Mouse (Mus musculus) heart, adult 9 months (tissue): ENCODE data around the gene Cyb5r3.
"Not testable (repeated sequence)": the region's sequence is repeated elsewhere in the genome, so short reads cannot be mapped to it uniquely, and the experiment has no call there.

Experiments
- DNase-seq, 2 experiments: peaks; one replicate each; pipeline ENCODE4 v3.0.0; 2022; ENCODE audit warnings: low spot score in 2 of 2

Cyb5r3 gene

DNA sequence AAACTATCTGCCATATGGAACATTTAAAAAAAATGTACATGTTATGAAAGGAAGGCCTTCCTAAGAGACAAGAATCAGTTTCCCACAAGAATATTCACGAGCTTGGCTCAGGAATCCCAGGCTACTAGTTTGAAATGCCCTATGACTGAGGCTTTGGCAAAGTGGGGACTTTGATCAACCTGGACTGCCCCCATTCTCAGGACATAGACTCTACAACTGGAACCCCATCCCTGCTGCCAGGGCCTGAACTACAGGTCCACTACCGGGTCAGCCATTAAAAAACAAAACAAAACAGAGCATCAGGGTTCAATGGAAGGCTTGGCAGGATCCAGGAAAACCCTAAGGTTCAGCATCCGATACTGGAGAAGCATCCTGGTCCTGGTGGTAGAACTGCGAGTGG is 21.7 kb downstream of the Cyb5r3 start:
- DNase-seq, result no peak

DNA sequence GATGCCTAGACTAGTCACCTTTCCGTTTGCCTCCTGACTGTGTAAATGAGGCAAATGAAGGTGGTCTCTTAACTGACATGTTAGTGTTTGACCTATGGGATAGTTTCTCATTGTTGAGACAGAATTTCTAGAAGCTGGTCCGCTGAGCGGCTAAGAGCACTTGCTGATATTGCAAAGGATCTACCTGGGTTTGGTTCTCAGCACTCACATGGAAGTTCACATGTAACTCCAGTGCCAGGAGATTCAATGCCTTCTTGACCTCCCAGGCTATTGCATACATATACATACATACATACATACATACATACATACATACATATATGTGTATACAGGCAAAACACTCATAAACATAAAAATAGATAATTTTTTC is 22.3 kb downstream of the Cyb5r3 start:
- DNase-seq, result no peak

GRCm38 (mm10) chr15:83149196-83150072 is 23.0 kb downstream of the Cyb5r3 start, which contains the start of gene Poldip3:
Poldip3 (minus strand) TSS chr15:83149384.
- DNase-seq, result peak; percentile 94 to 99

GRCm38 (mm10) chr15:83148801-83149195 is 23.6 kb downstream of the Cyb5r3 start:
- DNase-seq, result no peak

GRCm38 (mm10) chr15:83148395-83148794 is 24.0 kb downstream of the Cyb5r3 start:
- no peak for DNase-seq

GRCm38 (mm10) chr15:83145541-83145940 is 26.9 kb downstream of the Cyb5r3 start:
- no peak for DNase-seq

DNA sequence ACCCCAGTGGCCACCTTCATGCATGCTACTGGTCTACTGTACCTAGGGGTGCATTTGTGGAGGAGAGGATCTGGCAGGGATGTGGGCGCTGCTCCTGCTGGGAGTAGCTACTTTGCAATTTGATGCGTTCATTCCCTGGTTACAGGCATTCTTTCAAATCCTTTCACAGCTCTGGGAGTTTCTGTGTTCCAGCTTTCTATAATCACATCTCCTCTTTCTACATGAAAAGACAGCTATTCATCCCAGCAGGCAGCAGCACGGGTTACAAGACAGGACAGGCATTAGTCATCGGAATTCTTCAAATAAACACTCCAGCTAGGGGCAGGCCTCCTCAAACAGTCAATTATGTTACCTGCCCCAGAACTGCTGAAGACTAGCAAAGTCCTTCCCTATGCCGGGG is 29.5 kb downstream of the Cyb5r3 start:
- no peak for DNase-seq

DNA sequence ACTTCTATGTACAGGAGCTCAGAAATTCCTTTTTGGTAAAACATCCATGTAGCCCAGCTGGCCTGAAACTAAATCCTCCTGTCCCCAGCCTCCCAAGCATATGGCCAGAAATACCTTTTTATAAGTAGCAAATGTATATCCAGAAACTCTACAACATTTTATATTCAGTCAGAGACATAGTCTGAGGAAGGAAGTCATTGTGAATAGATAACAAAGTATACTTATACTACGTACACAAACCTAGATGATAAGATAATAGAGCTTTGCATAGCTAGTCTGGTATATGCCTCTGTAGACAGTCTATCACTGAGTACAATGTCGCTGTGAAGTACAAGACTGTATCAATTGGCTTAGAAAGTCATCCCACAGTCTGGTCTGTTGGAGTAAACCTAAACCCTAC is 36.7 kb downstream of the Cyb5r3 start:
- no peak for DNase-seq

- DNase-seq, result no peak
Measured at GRCm38 (mm10) chr15:83134671-83135070, 37.7 kb downstream of the Cyb5r3 start.

GRCm38 (mm10) chr15:83129530-83130231 is 42.7 kb downstream of the Cyb5r3 start:
- no peak for DNase-seq

DNA sequence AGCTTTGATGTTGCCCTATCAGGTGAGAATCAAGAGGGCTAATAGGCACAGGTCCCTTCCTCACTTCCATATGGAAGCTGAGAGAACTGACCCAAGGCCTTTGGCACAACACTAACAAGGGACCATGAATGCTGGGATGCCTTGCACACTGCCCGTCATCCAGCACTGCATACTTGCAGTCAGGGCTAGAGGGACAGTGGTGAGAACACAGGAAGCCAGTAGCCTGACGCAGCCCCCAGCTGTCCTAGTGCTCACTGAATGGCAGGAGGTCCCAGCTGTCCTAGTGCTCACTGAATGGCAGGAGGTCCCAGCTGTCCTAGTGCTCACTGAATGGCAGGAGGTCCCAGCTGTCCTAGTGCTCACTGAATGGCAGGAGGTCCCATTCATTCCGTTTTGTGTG is 45.4 kb downstream of the Cyb5r3 start:
- not testable (repeated sequence) for DNase-seq

DNA sequence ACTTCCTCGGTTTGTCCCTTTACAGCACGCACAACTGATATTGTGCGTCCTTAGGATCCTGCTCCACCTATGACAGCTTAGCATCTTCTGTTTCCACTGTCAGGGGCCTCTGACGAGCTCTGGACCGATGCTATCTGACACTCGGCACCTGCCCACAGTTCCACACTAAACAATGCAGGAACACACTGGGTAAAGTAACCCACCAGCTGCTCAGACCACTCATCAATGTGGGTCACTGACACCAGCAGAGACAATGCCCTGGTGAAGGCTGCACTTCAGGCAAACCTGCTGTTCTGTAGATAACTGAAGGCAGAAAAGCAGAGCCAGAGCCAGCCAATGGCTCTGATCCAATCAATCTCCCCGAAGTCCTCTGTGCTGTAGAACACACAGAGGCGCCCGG is 45.8 kb downstream of the Cyb5r3 start:
- no peak for DNase-seq

DNA sequence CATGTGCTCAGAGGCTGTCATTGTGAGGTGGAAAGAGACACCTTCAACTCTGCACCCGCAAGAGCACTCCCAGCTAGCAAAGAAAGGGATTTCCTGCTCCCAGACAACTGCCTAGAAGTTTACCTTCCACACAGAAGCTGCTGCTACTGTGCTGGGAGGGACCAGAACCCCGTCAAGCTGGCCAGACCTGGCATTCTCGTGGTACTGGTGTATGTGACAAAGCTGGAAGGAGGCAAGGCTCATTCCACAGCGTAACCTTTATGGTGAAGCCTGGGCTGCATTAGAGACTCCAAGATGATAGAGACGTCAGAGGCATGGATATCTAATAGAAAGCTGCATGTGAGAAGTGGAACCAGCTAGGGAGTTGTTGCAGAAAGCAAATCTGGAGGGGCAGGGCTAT is 47.8 kb downstream of the Cyb5r3 start:
- no peak for DNase-seq

GRCm38 (mm10) chr15:83122566-83123145 is 49.7 kb downstream of the Cyb5r3 start, which contains the start of gene Rrp7a:
Rrp7a (minus strand) TSS chr15:83122801.
- peak; percentile 90 to 94 for DNase-seq

DNA sequence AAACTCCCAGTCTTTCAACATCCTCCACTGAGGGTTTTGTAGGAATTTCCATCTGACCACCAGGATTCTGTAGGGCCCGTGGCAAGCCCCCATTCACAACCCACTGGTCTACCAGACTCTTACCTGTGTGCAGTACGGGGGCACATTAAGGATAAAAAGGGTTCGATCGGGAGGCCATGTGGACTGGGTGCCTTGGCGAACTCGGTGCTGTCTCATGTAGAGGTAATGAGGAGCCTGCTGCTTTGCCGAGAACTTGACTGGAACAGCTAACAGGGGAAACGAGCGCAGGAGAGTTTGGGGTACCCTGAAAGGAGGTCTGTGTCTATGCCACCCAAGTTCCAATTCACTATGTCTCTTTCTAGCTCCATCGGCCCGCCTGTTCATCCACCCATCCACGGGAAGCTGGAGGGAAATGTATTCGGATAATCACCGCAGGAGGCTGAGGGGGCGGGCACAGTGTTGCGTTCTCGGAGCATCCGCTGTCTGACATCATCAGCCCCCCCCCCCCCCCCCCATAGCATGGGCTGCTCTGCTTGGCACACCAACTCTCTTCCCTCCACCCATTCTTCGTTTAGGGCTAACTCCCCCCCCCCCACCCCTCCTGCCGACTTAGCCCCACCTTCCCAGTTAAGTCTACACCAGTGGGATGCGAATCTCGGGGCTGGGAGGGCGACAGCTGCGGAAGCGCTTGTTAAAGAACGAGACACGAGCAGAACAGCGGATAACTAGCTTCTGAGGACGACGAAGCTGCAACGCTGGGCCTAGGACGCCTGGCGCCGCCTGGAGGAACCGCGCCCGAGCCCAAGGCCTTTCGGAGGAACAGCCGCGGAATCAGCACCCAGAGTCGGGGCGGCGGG is 50.5 kb downstream of the Cyb5r3 start:
- peak in 1 of 2 experiments; percentile 23 for DNase-seq

- no peak for DNase-seq
Measured at GRCm38 (mm10) chr15:83118360-83118759, 54.0 kb downstream of the Cyb5r3 start.

- DNase-seq, result no peak
Measured at GRCm38 (mm10) chr15:83115071-83115470, 57.3 kb downstream of the Cyb5r3 start.

- no peak for DNase-seq
Measured at GRCm38 (mm10) chr15:83114106-83114505, 58.3 kb downstream of the Cyb5r3 start.

DNA sequence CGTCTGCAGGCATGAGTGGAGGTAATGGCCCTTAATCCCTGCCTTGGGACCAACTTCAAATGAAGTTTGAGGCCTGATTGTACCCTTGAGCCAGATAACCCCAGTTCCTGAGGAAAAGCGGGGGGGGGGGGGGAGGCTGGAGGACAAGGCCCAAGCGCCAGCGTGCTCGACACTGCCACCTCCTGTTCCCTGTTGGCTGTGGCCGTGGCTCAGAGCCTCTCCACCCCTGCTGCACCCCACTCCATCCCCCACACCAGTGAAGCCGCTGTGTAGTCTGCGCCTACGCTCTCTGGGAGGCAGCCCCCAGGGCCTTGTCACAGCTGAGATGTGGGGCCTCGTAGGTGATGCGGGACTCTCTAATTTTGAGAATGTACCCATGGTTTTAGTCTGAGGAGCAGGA is 59.5 kb downstream of the Cyb5r3 start:
- peak; percentile 44 to 61 for DNase-seq

- DNase-seq, result no peak
Measured at GRCm38 (mm10) chr15:83111874-83112273, 60.5 kb downstream of the Cyb5r3 start.

- DNase-seq, result no peak
Measured at GRCm38 (mm10) chr15:83111290-83111689, 61.1 kb downstream of the Cyb5r3 start.

- DNase-seq, result no peak
Measured at GRCm38 (mm10) chr15:83107814-83108213, 64.6 kb downstream of the Cyb5r3 start.
